Comparison of ENCODE assay signal across 28 mouse cellular contexts in genomic region chr12:109628887-109629286, GRCm38 (mm10). TPM values are rescaled to one million over a fixed set of nuclear protein-coding genes. Genes with fewer than 3 reads are reported as not detected.
"Had no signal": no experiment of that assay in that cellular context is flagged by ENCODE, and none has a peak within 500 bp of the region (broad histone marks: within the 10 kb centered on the region; RNA-seq: fewer than 3 reads in every experiment).

No protein-coding gene starts in this region.

- H3K36me3 ChIP-seq: hindbrain, embryonic 12.5 days; intestine, embryonic 15.5 days had no signal

- DNase-seq: gastrocnemius, postnatal 14 days; gastrocnemius, postnatal 36 days; heart, adult 11 months; heart, adult 2 months; heart, postnatal 10 days; heart, postnatal 4 days; kidney, adult 18-20 months; kidney, adult 8-10 months; kidney, postnatal 10 days; kidney, postnatal 25 days; kidney, postnatal 4 days; liver had no signal

- H3K4me1 ChIP-seq: heart, embryonic 10.5 days; heart, embryonic 12.5 days; intestine, embryonic 15.5 days; limb, embryonic 10.5 days; limb, embryonic 12.5 days had no signal

- H3K9me3 ChIP-seq: heart, embryonic 10.5 days; heart, embryonic 12.5 days; hindbrain, embryonic 10.5 days; hindbrain, embryonic 12.5 days; intestine, embryonic 15.5 days; limb, embryonic 10.5 days; limb, embryonic 12.5 days had no signal

- ATAC-seq: hindbrain, embryonic 16.5 days; inflammation-experienced regulatory T-cells, adult 6 months; intestine, embryonic 15.5 days; intestine, postnatal 0 days had no signal

- H3K27me3 ChIP-seq: heart, embryonic 12.5 days; hindbrain, embryonic 12.5 days; intestine, embryonic 15.5 days; limb, embryonic 12.5 days had no signal

- H3K9ac ChIP-seq: heart, embryonic 12.5 days; hindbrain, embryonic 12.5 days; hindbrain, embryonic 14.5 days; intestine, embryonic 15.5 days; limb, embryonic 12.5 days; liver, embryonic 14.5 days had no signal

- H3K4me3 ChIP-seq: heart, adult 2 months; heart, embryonic 10.5 days; heart, embryonic 12.5 days; hindbrain, embryonic 10.5 days; hindbrain, embryonic 12.5 days; intestine, embryonic 15.5 days; layer of hippocampus, adult 2 months; left cerebral cortex, adult 2 months; limb, embryonic 10.5 days; limb, embryonic 12.5 days had no signal

- H3K27ac ChIP-seq: heart, adult 2 months; heart, embryonic 10.5 days; hindbrain, embryonic 10.5 days; hindbrain, embryonic 12.5 days; hindbrain, embryonic 14.5 days; intestine, embryonic 15.5 days; layer of hippocampus, adult 2 months; left cerebral cortex, adult 2 months; limb, embryonic 10.5 days; limb, embryonic 12.5 days; liver, embryonic 14.5 days had no signal

- H3K4me2 ChIP-seq: heart, embryonic 12.5 days; hindbrain, embryonic 12.5 days; hindbrain, embryonic 14.5 days; intestine, embryonic 15.5 days; limb, embryonic 12.5 days; liver, embryonic 11.5 days had no signal

RNA-seq across cellular contexts. Expression of gene Rtl1, which starts 28.8 kb away (rescaled TPM):
- polyA plus RNA-seq: gonadal fat pad, adult 2 months; inflammation-experienced regulatory T-cells, adult 6 months had no signal
